Mouse (Mus musculus): ENCODE measurements around the gene Psors1c2. TPM values are rescaled to one million over a fixed set of nuclear protein-coding genes. Genes with fewer than 3 reads are reported as not detected.

Psors1c2 gene
- polyA plus RNA-seq, 1 experiment from 2014 or later: 1.1 TPM

DNA sequence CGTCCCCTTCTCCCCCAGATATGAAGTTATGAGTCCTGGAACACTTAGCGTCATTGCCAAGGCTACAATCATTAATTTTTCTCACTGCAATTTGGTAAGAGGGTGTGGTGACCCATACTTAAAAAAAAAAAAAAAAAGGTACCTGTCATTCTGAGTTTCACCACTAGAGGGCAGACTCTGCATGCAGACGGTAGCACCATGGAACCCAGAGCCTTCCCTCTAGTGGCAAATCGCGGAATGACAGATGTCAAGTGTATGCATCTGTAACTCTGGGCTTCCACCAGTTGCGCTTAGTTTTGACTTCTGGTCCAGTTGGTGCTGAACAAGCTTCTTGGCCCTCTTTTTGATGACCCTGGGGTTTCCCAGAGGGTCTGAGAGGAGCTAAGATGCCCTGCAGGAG lies 45.2 kb downstream of the Psors1c2 start:
- Histone ChIP-seq H3K4me3 (no peak overlapping the region), H3K36me3 (no peaks in the 10 kb centered on the region), H3K9me3 (no peaks in the 10 kb centered on the region), H3K27me3 (ENCODE audit: insufficient read depth, poor library complexity, severe bottlenecking) (peaks cover 34% of the 10 kb centered on the region), H3K4me1 (no peaks in the 10 kb centered on the region), H3K27ac (no peak overlapping the region)
- WGBS: 17% methylated on average over 6 of the region's 6 CpGs
- DNase-seq (ENCODE audit: low spot score): peak; percentile 84

DNA sequence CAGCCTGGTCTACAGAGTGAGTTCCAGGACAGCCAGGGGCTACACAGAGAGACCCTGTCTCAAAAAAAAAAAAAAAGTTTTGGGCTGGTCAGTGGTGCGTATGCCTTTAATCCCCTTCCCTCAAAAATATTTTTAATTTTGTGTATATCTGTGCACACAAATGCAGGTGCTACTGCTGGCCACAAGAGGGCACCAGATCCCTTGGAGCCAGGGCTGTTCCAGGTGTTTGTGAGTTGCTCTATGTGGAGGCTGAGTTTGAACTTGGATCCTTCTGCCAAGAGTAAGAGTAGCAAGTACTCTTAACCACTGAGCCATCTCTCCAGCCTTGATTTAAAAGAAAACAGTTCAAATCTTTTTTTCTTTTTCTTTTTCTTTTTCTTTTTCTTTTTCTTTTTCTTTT lies 49.9 kb downstream of the Psors1c2 start:
- Histone ChIP-seq H3K36me3 (no peaks in the 10 kb centered on the region), H3K9me3 (no peaks in the 10 kb centered on the region), H3K27me3 (ENCODE audit: insufficient read depth, poor library complexity, severe bottlenecking) (peaks cover 7% of the 10 kb centered on the region; the same call in 1 of the 2 replicates), H3K27ac (no peak overlapping the region), H3K4me1 (peaks cover 4% of the 10 kb centered on the region; the same call in 1 of the 2 replicates), H3K4me3 (no peak overlapping the region)
- 83% methylated on average over 1 of the region's 1 CpGs for WGBS
- DNase-seq (ENCODE audit: low spot score): no peak

Other genes starting within 250 kb of the Psors1c2 start
- gene H2-Q1, start 212.8 kb upstream of the Psors1c2 start, polyA plus RNA-seq (2016; fragmentation: Nextera tagmentation; extraction: Ambion mirVana): 0.80 and 1.2 TPM in 2 replicates
- gene H2-Q2, start 191.0 kb upstream of the Psors1c2 start, polyA plus RNA-seq (2016; fragmentation: Nextera tagmentation; extraction: Ambion mirVana): 11.2 and 15.9 TPM in 2 replicates
- 1.8 and 2.1 TPM in 2 replicates for gene H2-Q4, start 153.6 kb upstream of the Psors1c2 start, polyA plus RNA-seq (2016; fragmentation: Nextera tagmentation; extraction: Ambion mirVana)
- gene H2-Q6, start 108.4 kb upstream of the Psors1c2 start, polyA plus RNA-seq (2016; fragmentation: Nextera tagmentation; extraction: Ambion mirVana): 0.17 and 4.9 TPM in 2 replicates
- 2.2 and 12.2 TPM in 2 replicates for gene H2-Q7, start 94.0 kb upstream of the Psors1c2 start, polyA plus RNA-seq (2016; fragmentation: Nextera tagmentation; extraction: Ambion mirVana)
- 0.25 and 4.7 TPM in 2 replicates for gene H2-Q10, start 63.1 kb upstream of the Psors1c2 start, polyA plus RNA-seq (2016; fragmentation: Nextera tagmentation; extraction: Ambion mirVana)
- 0.09 TPM in 1 of 2 replicates, not detected in the other for gene Pou5f1, start 27.2 kb upstream of the Psors1c2 start, polyA plus RNA-seq (2016; fragmentation: Nextera tagmentation; extraction: Ambion mirVana)
- 43.1 and 43.8 TPM in 2 replicates for gene Tcf19, start 16.4 kb upstream of the Psors1c2 start, polyA plus RNA-seq (2016; fragmentation: Nextera tagmentation; extraction: Ambion mirVana)
- 17.2 and 17.9 TPM in 2 replicates for gene Cchcr1, start 16.1 kb upstream of the Psors1c2 start, polyA plus RNA-seq (2016; fragmentation: Nextera tagmentation; extraction: Ambion mirVana)
- gene Cdsn, start 18.9 kb downstream of the Psors1c2 start, polyA plus RNA-seq (2016; fragmentation: Nextera tagmentation; extraction: Ambion mirVana): 0.20 and 0.63 TPM in 2 replicates
- not detected in 2 replicates for gene 2300002M23Rik, start 34.2 kb downstream of the Psors1c2 start, polyA plus RNA-seq (2016; fragmentation: Nextera tagmentation; extraction: Ambion mirVana)
- gene Sfta2, start 68.3 kb downstream of the Psors1c2 start, polyA plus RNA-seq (2016; fragmentation: Nextera tagmentation; extraction: Ambion mirVana): not detected in 2 replicates
- not detected in 2 replicates for gene Gm9573, start 93.4 kb downstream of the Psors1c2 start, polyA plus RNA-seq (2016; fragmentation: Nextera tagmentation; extraction: Ambion mirVana)
- gene Mucl3, start 110.5 kb downstream of the Psors1c2 start, polyA plus RNA-seq (2016; fragmentation: Nextera tagmentation; extraction: Ambion mirVana): 0.52 and 0.60 TPM in 2 replicates
- gene Vars2, start 134.4 kb downstream of the Psors1c2 start, polyA plus RNA-seq (2016; fragmentation: Nextera tagmentation; extraction: Ambion mirVana): 17.5 and 18.6 TPM in 2 replicates
- 34.7 and 43.5 TPM in 2 replicates for gene Gtf2h4, start 140.5 kb downstream of the Psors1c2 start, polyA plus RNA-seq (2016; fragmentation: Nextera tagmentation; extraction: Ambion mirVana)
- 109 and 158 TPM in 2 replicates for gene Ddr1, start 171.4 kb downstream of the Psors1c2 start, polyA plus RNA-seq (2016; fragmentation: Nextera tagmentation; extraction: Ambion mirVana)

Data from heart, embryonic 10.5 days (tissue).